Mouse (Mus musculus): Measurements from ENCODE around the gene 4931429L15Rik.

The 4931429L15Rik gene

GRCm38 (mm10) chr9:46327706-46328571 lies 8.2 kb upstream of the 4931429L15Rik start:
- DNase-seq (ENCODE audit: low spot score) = no peak

- no peak for DNase-seq (ENCODE audit: low spot score)
These were observed 7.1 kb upstream of the 4931429L15Rik start for GRCm38 (mm10) chr9:46326694-46327405.

- no peak for DNase-seq (ENCODE audit: low spot score)
These were observed 675 bp upstream of the 4931429L15Rik start for GRCm38 (mm10) chr9:46320461-46320860.

- no peak for DNase-seq (ENCODE audit: low spot score)
These were observed 1.8 kb downstream of the 4931429L15Rik start for GRCm38 (mm10) chr9:46317957-46318356.

GRCm38 (mm10) chr9:46316909-46317308 lies 2.9 kb downstream of the 4931429L15Rik start:
- no peak for DNase-seq (ENCODE audit: low spot score)

GRCm38 (mm10) chr9:46316388-46316787 lies 3.4 kb downstream of the 4931429L15Rik start:
- DNase-seq (ENCODE audit: low spot score) = no peak

- no peak for DNase-seq (ENCODE audit: low spot score)
These were observed 3.9 kb downstream of the 4931429L15Rik start for GRCm38 (mm10) chr9:46315807-46316365.

GRCm38 (mm10) chr9:46314921-46315320 lies 4.9 kb downstream of the 4931429L15Rik start:
- DNase-seq (ENCODE audit: low spot score) = no peak

- peak; percentile 77 for DNase-seq (ENCODE audit: low spot score)
These were observed 5.3 kb downstream of the 4931429L15Rik start for GRCm38 (mm10) chr9:46314507-46314906.

GRCm38 (mm10) chr9:46309121-46309520 lies 10.7 kb downstream of the 4931429L15Rik start:
- no peak for DNase-seq (ENCODE audit: low spot score)

- peak; percentile 53 for DNase-seq (ENCODE audit: low spot score)
These were observed 17.6 kb downstream of the 4931429L15Rik start for GRCm38 (mm10) chr9:46302142-46302541.

GRCm38 (mm10) chr9:46298381-46298780 lies 21.4 kb downstream of the 4931429L15Rik start:
- no peak for DNase-seq (ENCODE audit: low spot score)

- DNase-seq (ENCODE audit: low spot score) = peak; percentile 83
These were observed 37.0 kb downstream of the 4931429L15Rik start, which contains the start of gene Bud13 for GRCm38 (mm10) chr9:46282631-46283436. Bud13 (plus strand) TSS chr9:46283008.

GRCm38 (mm10) chr9:46274494-46274893 lies 45.3 kb downstream of the 4931429L15Rik start:
- DNase-seq (ENCODE audit: low spot score) = no peak

- peak; percentile 93 for DNase-seq (ENCODE audit: low spot score)
These were observed 46.9 kb downstream of the 4931429L15Rik start, which contains the start of gene Zpr1 for GRCm38 (mm10) chr9:46272677-46273454. Zpr1 (plus strand) TSS chr9:46273064.

- no peak for DNase-seq (ENCODE audit: low spot score)
These were observed 47.7 kb downstream of the 4931429L15Rik start for GRCm38 (mm10) chr9:46272070-46272469.

GRCm38 (mm10) chr9:46270782-46271181 lies 49.0 kb downstream of the 4931429L15Rik start:
- no peak for DNase-seq (ENCODE audit: low spot score)

- DNase-seq (ENCODE audit: low spot score) = no peak
These were observed 50.7 kb downstream of the 4931429L15Rik start for GRCm38 (mm10) chr9:46269125-46269524.

GRCm38 (mm10) chr9:46268343-46268873 lies 51.4 kb downstream of the 4931429L15Rik start, which contains the start of gene Apoa5:
Apoa5 (plus strand) TSS chr9:46268633.
- no peak for DNase-seq (ENCODE audit: low spot score)

- no peak for DNase-seq (ENCODE audit: low spot score)
These were observed 58.7 kb downstream of the 4931429L15Rik start for GRCm38 (mm10) chr9:46261131-46261530.

GRCm38 (mm10) chr9:46259111-46259510 lies 60.7 kb downstream of the 4931429L15Rik start:
- no peak for DNase-seq (ENCODE audit: low spot score)

All from adipocyte (in vitro differentiated cells).